Mouse (Mus musculus): ENCODE results near the gene Ado. TPM values are rescaled to one million over a fixed set of nuclear protein-coding genes. Genes with fewer than 3 reads are reported as not detected.
A peak's percentile ranks its signal among the peaks of the same experiment; 100 is the strongest.

The Ado gene
- 10 to 100 TPM; 40.3 to 50.4 (median 42.4) TPM for polyA plus RNA-seq (2017; shearing (Covaris generic))

DNA sequence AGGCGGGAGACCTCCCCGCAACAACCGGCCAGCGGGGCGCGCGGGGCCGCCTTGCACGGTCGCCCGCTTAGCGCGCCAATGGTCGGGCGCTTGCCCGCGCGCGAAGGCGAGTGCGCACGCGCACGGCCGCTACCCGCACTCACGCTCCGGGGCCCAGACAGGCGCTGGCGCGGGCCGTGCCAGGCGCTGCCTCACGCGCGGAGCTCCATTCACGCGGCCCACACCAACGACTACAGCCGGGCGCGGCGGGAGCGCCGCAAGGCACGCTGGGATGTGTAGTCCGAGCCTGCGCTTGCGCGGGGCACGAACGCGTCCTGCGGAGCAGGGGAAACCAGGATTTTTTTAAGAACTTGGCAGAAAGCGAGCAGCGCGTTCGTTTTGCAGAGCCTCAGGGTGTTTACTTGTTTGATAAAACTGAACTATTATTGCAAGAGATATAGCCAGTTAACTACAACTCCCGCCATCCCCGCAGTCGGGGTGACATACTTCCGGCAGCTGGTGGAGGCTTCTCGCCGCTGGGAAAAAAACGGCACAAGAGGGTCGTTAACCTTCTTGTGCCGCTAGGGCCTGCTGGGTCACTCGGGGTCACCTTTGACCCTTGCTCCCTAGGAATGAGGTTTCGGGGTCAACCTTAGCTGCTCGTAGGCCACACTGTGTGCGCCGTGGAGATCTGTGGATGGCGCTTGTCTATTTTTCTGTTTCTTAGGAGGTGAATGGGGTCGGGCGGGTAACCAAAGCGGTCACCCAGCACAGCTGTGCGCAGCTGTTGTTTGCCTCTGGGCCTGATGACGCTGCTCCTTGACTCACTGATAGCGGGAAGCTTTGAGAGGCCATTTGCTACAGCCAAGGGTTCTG is at the start of gene Ado:
Gene Ado (minus strand): TSS at position 79 of the 855 bp plus-strand sequence.
- peak; percentile 80 for ATAC-seq

DNA sequence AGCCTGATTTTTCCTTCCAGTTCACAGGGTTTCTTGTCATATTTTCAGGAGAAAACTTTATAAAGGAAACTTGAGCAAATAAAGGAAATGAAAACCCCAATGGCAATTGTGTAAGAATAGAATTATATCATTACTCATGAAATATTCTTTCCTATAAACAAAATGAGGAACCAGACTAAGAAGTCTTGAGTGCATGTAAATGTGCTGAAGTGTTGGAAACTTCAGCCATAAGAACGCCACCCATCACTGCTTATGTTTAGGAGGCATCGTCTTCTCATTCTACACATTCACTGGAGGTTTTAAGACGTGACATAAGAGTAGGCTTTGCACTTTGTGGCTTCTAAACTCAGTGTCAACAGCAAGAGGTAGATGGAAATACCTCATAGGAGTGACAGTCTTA is 46.5 kb upstream of the Ado start:
- no peak for ATAC-seq

DNA sequence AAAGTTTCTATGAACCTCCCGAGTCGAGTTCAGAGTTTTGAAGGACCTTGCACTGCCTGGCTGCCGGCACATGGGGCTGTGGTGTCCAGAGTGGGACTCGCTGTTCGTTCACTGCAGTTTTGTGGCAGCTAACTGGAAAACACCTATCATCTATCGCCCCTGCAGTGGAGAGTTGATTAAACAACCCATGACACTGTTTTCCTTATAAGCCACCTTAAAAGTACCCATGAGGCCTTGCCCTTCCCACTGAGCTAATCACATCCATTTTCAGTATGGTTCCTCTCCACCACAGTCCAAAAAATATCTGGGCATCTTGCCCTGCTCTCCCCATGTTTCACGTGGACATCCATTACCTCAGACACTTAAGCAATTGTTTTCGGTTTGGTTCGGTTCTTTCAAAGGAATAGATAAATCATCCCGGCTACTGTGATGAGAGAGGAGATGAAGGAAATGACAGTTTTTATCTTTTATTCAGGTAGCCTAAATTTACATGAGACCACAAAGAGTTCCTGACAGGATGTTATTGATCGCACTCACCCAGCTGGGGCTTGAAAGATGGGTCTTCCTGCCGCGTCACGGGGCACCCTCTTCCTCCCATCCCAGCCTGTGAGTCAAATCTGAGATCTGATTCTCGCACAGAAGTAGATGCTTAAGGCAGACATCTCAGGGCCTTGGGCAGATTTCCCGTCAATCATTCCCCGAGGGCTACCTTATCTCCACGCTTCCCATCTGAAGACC is 37.3 kb upstream of the Ado start:
- peak; percentile 96 for ATAC-seq

DNA sequence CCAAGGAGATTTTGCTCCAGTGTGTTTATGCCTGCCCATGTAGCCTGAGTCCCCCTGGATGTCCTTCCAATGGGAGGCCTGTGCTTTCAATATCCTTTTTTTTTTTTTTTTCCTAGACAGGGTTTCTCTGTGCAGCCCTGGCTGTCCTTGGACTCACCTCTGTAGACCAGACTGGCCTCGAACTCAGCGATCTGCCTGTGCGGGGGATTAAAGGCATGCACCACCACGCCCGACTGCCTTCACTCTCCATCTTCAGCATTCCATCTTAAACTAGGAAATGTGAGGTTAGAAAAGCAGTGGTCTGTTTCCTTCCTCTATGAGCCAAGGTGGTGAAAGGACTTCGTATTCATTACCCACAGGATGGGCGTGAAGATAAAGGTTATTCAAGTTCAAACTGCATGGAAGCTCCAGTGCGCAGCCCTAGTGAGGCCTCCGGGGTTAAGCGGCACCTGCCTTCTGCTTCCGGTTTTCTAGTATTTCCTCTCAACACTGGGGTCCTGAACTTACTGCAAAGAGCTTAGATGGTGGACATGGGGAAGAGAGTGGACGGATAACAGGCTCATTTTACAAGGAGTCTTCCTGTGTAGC is 33.0 kb upstream of the Ado start:
- ATAC-seq: peak; percentile 20

DNA sequence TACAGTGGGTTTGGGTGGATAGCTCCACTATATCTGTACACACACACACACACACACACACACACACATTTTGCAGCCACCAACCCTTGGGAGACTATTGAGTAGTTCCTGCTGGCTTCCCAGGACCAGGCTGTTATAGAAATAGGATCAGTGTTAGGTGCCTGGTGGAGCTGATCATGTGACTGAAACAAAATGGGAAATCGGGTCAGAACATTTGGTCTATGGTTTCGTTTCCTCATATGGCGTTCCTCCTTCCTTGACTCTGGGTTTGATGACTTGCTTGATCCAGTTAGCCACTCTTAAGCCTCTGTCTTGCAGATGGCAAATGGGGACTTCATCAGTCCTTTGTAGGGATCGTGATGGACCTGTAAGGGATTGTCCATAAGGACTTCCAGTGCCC is 31.1 kb upstream of the Ado start:
- no peak for ATAC-seq

DNA sequence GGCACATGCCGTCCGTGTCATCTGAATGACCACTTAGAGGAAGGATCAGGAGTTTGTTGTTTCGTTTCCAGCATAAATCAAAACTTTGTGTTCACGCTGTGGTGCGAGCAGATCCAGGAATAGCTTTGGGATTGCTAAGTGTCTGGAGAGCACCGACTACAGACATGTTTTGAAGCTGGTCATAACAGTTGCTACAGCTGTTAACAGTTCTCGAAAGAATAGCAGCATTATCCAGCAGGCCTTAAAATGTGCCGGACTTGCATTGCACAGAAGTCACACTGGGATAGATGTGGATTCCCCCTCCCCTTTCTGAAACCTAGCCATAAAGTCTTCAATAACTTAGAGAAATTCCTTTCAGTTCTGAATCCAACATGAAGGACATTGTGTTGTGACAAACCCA is 24.6 kb upstream of the Ado start:
- no peak for ATAC-seq

DNA sequence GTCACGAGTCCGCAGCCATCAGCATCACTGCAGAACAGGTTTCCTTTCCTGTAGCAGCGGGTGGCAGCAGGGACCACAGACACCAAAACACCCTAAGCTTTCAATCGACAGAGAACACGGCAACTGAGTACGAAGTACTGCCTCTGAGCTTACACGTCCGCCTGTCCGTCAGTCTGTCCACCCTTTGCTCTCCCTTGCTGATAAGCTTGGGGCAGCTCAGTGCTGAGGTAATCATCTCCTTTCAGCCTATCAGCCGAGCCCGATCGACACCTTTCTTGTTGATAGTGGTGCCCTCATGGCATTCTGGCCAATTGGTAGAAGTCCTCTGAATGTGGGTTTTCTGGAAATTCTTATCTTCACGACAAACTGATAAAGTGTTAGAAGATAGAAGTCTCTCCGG is 22.7 kb upstream of the Ado start:
- ATAC-seq: no peak

DNA sequence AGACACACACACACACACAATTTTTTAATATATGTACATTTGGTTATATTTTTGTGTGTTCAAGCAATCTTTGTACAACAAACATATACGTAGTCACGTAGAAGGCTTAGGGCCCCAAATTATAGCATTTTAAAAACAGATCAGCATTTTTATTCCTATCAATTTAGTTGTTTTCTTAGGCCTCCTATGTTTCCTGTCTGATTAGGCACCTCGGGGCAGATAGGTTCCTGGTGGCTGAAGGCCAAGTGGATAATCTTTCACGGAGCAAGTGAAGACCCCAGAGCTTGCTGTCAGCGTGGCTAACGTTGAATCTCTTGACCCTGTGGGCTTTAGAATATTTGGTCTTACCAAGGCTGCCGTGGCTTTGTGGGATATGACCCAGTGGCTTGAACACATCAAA is 20.8 kb upstream of the Ado start:
- no peak for ATAC-seq

DNA sequence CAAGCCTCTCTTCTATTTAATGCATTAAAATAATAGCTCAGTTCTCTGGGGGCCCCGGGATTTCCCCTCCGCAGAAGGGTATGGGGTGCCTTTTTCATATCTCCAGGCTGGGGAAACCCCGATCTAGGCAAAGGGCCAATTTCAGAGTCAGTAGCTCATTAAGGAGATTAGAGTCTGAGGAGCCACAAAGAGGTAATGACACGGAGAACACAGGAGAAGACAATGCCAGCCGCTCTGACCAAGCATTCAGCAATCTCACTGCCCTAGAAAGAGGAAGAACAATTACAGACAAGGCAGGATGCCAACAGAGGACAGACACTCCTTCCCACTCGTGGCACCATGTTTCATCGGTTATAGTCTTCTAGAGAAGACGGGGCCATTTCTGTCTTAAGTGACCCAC is 17.3 kb upstream of the Ado start:
- ATAC-seq: peak; percentile 91

DNA sequence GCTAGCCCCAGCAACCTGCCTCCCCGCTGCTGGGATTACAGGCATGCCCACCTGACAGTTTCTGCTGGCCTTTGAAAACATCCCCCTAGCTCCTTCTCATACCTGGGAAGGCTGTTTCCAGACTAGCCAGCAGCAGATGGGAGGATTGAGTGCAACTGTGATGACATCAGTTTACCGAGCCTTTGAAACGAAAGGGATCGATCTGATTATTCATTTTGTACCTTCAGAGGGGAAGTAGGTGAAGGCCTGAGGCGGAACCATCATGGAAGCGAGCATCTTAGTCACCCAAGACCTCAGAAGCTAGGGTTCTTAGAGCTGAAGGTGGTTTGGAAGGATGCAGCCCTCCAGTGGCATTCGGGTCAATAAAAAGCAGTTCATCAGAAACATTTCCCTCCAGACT is 15.8 kb upstream of the Ado start:
- no peak for ATAC-seq

DNA sequence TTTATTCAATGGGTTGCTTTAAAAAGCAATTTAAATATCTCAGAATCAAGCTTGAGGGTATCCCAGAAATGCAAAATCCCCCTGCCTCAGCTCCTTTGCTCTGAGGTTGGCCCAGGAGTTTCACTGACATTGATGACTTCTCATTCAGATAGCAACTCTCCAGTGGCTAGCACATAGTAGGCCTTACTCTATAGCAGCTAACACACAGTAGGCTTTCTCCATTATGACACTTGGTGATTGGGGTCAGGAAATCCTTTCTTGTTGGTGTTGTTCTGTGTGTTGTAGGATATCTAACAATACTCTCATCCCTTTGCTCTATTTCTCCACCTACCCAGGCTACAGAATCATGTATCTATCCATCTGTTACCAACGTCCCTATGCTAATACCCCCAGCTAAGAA is 12.4 kb upstream of the Ado start:
- no peak for ATAC-seq

DNA sequence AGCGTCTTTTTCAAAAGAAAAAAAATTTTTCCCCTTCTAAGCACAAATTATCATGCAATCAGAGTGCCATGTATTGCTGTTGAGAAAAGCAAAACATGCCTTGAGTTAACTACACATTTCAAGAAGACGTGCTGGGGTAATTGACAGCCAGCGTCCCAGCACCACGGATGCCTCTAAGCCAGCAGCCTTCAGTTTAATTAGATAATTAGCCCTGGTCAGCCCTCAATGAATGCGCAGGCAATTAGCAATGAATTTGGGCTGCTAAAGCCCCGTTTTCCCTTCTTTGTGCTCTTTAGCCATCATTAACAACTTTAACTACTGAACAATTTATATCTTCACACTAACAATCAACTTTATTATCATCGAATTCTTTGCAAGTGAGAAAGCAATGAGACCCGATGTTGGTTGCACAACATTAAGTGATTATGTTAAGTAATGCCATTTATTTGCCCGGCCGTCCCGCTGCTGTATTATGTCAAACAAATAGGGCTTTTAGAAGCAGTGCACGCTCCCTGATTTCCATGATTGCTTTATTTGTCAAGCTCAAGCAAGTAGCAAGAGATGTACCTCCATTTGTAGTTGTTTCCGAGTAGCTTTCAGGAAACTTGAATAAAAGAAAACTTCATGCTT is 11.1 kb upstream of the Ado start:
- ATAC-seq: no peak

DNA sequence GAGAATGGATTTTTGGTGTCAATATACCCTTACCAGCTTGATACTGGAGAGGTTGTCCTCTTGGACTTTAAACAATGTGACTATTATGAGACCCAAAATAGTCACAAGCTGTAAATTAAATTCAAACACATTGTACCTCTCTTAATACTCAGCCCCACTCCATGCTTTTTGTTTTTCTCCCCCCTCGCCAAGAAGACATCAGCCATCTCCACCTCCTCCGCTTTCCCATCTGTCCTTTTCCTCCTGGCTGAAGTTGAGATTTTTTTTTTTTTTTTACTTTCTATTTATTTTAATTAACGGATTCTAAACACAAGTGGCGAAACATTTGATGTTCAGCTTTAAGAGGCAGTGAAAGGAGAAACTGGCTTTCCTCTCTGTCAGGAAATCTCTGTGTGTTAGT is 9.3 kb upstream of the Ado start:
- ATAC-seq: no peak

DNA sequence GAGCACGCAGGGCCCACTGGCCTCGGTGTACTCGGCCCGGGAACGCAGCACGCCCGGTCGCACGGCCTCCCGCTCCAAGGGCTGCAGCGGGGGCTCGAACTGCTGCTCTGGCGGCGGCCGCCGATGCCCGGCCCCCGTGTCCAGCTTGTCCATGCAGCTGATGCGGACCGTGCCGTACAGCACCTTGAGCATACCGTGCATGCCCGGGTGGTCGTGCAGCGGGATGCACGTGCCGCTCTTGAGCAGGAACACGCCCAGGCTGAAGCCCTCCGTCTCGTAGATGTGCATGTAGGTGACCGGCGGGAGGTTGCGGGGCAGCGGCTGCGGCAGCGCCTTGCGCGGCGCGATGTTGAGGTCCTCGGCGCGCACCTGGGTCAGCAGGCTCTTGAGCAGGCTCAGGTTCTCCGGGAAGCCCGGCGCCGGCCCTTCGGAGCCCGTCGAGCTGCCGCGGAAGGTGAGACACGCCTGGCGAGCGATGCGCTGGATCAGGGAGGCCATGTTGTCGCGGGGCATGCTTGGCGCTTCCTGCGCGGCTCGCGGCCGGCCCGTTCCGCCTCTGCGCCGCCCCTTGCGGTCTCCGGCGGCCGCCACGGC is 397 bp downstream of the Ado start:
- peak; percentile 57 for ATAC-seq

DNA sequence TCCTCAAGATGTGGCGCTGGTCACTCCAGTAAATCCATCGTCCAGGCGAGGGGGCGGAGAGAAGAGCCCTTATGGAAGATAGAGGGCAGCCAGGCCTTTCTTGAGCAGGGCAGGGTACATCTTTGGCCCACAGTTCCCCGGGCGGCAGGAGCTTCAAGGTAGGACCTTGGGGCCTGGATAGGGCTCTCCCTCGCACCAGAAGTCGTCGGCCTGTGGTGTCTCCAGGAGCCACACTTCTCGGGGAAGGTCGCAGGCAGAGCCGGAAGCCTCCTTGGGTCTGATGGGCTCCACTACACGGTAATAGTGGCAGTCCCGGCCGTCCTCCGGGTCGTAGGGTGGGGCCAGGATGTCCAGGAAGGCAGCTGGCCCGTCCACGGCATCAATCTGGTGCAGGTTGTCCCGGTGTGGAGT is 900 bp downstream of the Ado start:
- no peak for ATAC-seq

DNA sequence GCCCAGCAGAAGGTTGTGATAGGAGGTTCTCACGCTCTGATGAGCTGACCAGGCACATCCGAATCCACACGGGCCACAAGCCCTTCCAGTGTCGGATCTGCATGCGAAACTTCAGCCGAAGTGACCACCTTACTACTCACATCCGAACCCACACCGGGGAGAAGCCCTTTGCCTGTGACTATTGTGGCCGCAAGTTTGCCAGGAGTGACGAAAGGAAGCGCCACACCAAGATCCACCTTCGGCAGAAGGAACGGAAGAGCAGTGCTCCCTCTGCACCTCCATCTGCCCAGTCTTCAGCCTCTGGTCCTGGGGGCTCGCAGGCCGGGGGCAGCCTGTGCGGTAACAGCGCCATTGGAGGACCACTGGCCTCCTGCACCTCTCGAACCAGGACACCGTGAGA is 8.2 kb downstream of the Ado start:
- ATAC-seq: no peak

DNA sequence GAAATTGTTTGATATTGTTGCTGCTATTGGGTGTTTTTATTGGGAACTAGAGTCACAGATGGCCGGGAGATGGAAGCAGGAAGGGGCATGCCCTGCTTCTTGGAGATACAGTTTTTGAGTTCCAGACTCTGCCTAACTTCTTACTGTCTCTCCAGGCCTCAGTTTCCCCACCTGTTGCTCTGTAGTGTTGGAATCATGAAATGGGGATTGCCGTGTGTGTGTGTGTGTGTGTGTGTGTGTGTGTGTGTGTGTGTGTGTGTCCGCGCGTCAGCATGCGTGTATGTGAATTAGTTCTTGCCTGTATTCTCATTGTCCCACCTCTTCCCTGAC is 9.4 kb downstream of the Ado start:
- ATAC-seq: no peak

DNA sequence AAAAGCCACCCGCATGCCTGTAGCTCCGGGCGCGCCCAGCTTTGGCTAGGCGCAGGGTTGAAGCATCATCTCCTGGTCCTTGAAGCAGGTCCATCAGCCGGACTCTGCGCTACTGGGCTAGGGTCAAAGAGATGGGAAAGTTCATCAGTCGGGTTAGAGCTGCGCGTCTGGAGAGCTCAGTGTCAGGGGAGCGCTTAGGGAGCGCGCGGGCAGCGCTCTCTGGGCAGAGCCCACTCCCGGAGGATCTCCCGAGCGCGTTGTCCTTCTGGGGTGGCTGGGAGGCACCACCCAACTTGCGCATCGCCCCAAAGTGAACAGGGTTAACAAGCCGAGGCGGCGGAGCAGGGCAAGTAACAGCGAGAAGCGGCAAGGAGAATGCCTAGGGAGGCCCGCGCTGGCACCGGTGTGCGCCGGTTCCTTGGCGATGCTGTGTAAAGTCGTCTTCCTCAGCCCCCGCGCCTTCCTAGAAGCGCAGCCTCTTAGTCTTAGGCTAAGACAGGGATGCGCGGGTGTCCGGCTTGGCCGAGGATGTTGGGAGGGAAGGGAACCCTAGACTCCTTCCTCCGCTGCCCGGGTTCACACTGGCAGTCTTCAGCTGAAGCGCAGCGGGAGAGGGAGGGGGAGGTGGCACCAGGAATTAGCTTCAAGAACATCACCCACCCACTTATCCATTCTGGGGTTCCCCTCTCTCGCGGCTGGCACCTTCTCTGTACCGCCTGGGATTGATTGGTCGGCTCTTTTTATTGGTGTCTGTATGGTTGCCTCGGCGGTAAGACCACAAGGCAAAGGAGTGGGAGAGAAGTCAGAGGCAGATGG is 10.0 kb downstream of the Ado start:
- ATAC-seq: no peak

DNA sequence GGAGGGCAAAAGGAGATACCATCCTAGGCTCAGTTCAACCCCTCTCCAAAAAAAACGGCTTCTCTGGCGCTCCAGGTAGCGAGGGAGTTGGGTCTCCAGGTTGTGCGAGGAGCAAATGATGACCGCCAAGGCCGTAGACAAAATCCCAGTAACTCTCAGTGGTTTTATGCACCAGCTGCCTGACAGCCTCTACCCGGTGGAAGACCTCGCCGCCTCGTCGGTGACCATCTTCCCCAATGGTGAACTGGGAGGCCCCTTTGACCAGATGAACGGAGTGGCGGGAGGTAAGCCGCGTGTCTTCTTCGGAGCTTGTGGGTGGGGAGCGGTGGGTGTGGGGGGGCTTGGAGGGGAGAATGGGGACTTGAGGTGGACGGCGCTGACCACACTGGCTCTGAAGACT is 10.6 kb downstream of the Ado start:
- ATAC-seq: no peak

DNA sequence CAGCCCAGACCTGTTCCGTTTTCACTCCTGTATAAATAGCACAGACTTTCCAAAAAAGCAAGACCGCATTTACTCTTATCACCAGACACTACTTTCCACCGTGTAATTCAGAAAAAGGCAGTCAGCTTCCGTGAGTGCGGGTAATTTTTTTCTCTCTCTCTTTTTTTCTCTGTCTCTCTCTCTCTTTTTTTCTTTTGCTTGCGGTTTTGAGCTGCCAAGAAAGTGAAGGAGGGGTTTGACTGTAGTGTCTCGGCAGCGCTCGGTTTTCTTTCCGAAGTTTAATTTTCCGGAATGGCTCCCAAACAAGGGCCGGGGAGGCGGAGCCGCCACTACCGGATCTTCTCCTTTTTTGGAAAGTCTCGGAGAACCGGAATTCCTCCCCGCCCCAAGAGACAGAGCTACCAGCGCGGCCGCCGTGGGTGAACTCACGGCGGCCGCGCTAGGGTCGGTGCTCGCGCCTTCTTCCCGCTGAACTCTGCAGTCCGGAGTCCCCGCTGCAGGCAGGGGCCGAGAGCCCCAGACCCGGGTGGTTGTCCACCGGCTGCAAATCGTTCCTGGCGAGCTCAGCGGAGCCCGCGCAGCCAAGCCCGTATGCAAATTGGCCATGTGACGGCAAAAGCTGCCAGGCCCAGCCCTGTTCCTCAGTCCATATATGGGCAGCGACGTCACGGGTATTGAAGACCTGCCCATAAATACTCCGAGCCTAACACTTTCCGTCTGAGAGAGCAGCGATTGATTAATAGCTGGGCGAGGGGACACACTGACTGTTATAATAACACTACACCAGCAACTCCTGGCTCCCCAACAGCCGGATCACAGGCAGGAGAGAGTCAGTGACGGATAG is 11.4 kb downstream of the Ado start:
- peak; percentile 83 for ATAC-seq

DNA sequence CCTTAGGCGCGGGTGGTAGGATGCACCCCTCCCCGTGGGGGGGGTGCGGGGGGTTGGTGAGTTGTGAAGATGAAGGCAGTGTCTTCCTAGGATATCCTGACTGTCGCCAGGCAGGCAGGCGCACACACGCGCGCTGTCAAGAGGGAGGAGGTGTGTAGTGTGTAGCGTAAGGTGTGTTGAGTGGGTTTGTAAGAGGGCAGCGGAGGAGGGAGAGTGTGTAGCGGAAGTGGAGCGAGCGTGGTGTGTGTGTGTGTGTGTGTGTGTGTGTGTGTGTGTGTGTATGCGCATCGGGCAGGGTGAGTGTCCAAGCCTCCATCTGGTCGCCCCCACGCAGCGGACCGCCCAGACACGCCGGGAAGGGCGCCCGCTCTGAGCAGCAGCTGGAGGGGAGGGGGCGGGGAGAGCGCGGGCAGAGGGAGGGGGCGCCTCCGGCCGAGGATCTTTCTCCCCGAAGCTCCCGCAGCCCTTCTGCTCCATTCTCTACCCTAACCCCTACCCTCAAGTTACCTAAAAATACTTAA is 12.1 kb downstream of the Ado start:
- peak; percentile 3 for ATAC-seq

All from inflammation-experienced regulatory T-cells, adult 6 months (primary cell).